Mouse (Mus musculus) layer of hippocampus, postnatal 25 days (tissue): Measurements from ENCODE around the gene Rab40b. TPM values are rescaled to one million over a fixed set of nuclear protein-coding genes. Genes with fewer than 3 reads are reported as not detected.

ENCODE experiments used
- DNase-seq, 2 experiments: peaks; one replicate each; pipeline ENCODE4 v3.0.0; 2022; ENCODE audit warnings: mixed read lengths in 2 of 2, low spot score in 1 of 2; ENCODE audit errors: extremely low spot score in 1 of 2
- total RNA-seq, 2 experiments: library from RNA; stranded (reverse); gene quantifications; 2 replicates each; pipeline ENCODE4 v1.2.3; 2021

Gene Rab40b
- total RNA-seq: 10 to 100 TPM; 62.5 to 66.8 TPM

- DNase-seq: peak; percentile 66 to 79
These were observed at the start of gene Rab40b for GRCm38 (mm10) chr11:121387750-121388553. Rab40b (minus strand) TSS chr11:121388251.

GRCm38 (mm10) chr11:121437236-121437635, 49.2 kb upstream of the Rab40b start:
- no peak for DNase-seq

GRCm38 (mm10) chr11:121434156-121435155, 46.4 kb upstream of the Rab40b start, which contains the start of gene Fn3k:
Fn3k (plus strand) TSS chr11:121434913.
- DNase-seq: peak; percentile 83 to 89

- no peak for DNase-seq
These were observed 45.3 kb upstream of the Rab40b start for GRCm38 (mm10) chr11:121433397-121433796.

- no peak for DNase-seq
These were observed 33.6 kb upstream of the Rab40b start for GRCm38 (mm10) chr11:121421553-121422173.

GRCm38 (mm10) chr11:121420830-121421552, 32.9 kb upstream of the Rab40b start, which contains the start of gene Fn3krp:
Fn3krp (plus strand) TSS chr11:121421401.
- DNase-seq: peak; percentile 89 to 90

GRCm38 (mm10) chr11:121420379-121420778, 32.3 kb upstream of the Rab40b start:
- no peak for DNase-seq

GRCm38 (mm10) chr11:121418932-121419331, 30.9 kb upstream of the Rab40b start:
- no peak for DNase-seq

GRCm38 (mm10) chr11:121417971-121418370, 29.9 kb upstream of the Rab40b start:
- no peak for DNase-seq

- DNase-seq: no peak
These were observed 27.3 kb upstream of the Rab40b start for GRCm38 (mm10) chr11:121415351-121415750.

- DNase-seq: no peak
These were observed 26.7 kb upstream of the Rab40b start for GRCm38 (mm10) chr11:121414762-121415161.

GRCm38 (mm10) chr11:121407366-121408155, 19.5 kb upstream of the Rab40b start:
- no peak for DNase-seq

GRCm38 (mm10) chr11:121392405-121392804, 4.4 kb upstream of the Rab40b start:
- no peak for DNase-seq

GRCm38 (mm10) chr11:121390793-121391192, 2.7 kb upstream of the Rab40b start:
- no peak for DNase-seq

GRCm38 (mm10) chr11:121388554-121388945, 499 bp upstream of the Rab40b start:
- DNase-seq: no peak

GRCm38 (mm10) chr11:121380294-121380693, 7.8 kb downstream of the Rab40b start:
- DNase-seq: no peak

- DNase-seq: no peak
These were observed 9.4 kb downstream of the Rab40b start for GRCm38 (mm10) chr11:121378644-121379043.

- DNase-seq: no peak
These were observed 14.7 kb downstream of the Rab40b start for GRCm38 (mm10) chr11:121373305-121373704.
